In genomic region chr7:27308821-27309549, GRCm38 (mm10) we compare ENCODE assay signal across 9 mouse cellular contexts. TPM values are rescaled to one million over a fixed set of nuclear protein-coding genes. Genes with fewer than 3 reads are reported as not detected.
DNase-seq lines count a peak whose midpoint lies in the region; ATAC-seq lines count a peak whose summit lies in the region.
"Had no signal": no experiment of that assay in that cellular context is flagged by ENCODE, and none has a peak within 500 bp of the region (broad histone marks: within the 10 kb centered on the region; RNA-seq: fewer than 3 reads in every experiment).

No protein-coding gene starts in this region.

- no peak overlapping the region for H3K27ac ChIP-seq in hindbrain, embryonic 11.5 days (ENCODE audit: low read depth, low read length)
- H3K27ac ChIP-seq in liver, embryonic 12.5 days: no peak overlapping the region
- H3K27ac ChIP-seq: macrophage had no signal

- no peaks in the 10 kb centered on the region; the same call in 1 of the 2 replicates for H3K9me3 ChIP-seq in hindbrain, embryonic 11.5 days (ENCODE audit: control insufficient read depth, low read length)
- H3K9me3 ChIP-seq in liver, embryonic 12.5 days (replicated peaks): peaks cover 8% of the 10 kb centered on the region; the same call in 1 of the 2 replicates

- peaks cover 11% of the 10 kb centered on the region; the same call in 1 of the 2 replicates for H3K27me3 ChIP-seq in hindbrain, embryonic 11.5 days (ENCODE audit: control insufficient read depth, insufficient read depth, low read length)
- peaks cover 78% of the 10 kb centered on the region for H3K27me3 ChIP-seq in liver, embryonic 12.5 days (replicated peaks)

- H3K4me1 ChIP-seq in hindbrain, embryonic 11.5 days (replicated peaks; ENCODE audit: control insufficient read depth, insufficient read depth, low read length): peaks cover 2% of the 10 kb centered on the region
- H3K4me1 ChIP-seq in liver, embryonic 12.5 days: peaks cover 13% of the 10 kb centered on the region

- H3K9ac ChIP-seq in hindbrain, embryonic 11.5 days (ENCODE audit: low read depth, low read length): no peak overlapping the region
- H3K9ac ChIP-seq in liver, embryonic 12.5 days: no peak overlapping the region

- 0 out of 2 replicates have a peak, but pooled peaks have one; percentile 45 for ATAC-seq in hindbrain, embryonic 11.5 days (ENCODE audit: low FRiP score)
- 0 out of 2 replicates have a peak, but pooled peaks have one; percentile 16 for ATAC-seq in liver, embryonic 12.5 days
- no peak for ATAC-seq in megakaryocyte progenitor cell, adult 5-6 weeks (replicated peaks; ENCODE audit: poor library complexity)

- H3K4me2 ChIP-seq in hindbrain, embryonic 11.5 days (replicated peaks; ENCODE audit: low read depth, low read length): peak overlapping the region; percentile 37
- peak overlapping the region; percentile 51 for H3K4me2 ChIP-seq in liver, embryonic 12.5 days

- 0 out of 2 replicates have a peak overlapping the region, but pooled peaks have one; percentile 18 for H3K4me3 ChIP-seq in hindbrain, embryonic 11.5 days (ENCODE audit: low read depth, low read length)
- H3K4me3 ChIP-seq in liver, embryonic 12.5 days: peak overlapping the region; percentile 22; the same call in 1 of the 2 replicates

- 9% methylated on average over 27 of the region's 28 CpGs for WGBS in hindbrain, embryonic 11.5 days
- WGBS in liver, embryonic 12.5 days (ENCODE audit: insufficient replicate concordance): 9% methylated on average over 28 of the region's 28 CpGs

- H3K36me3 ChIP-seq in hindbrain, embryonic 11.5 days (ENCODE audit: control insufficient read depth, insufficient read depth, low read length): no peaks in the 10 kb centered on the region
- no peaks in the 10 kb centered on the region for H3K36me3 ChIP-seq in liver, embryonic 12.5 days

- DNase-seq in thymus, postnatal 0 days (ENCODE audit: low spot score): peak; percentile 12
- DNase-seq in thymus, postnatal 25 days: no peak
- no peak for DNase-seq in hindbrain, embryonic 11.5 days (ENCODE audit: low spot score)
- DNase-seq in spleen, postnatal 14 days (ENCODE audit: low spot score in 2 of 2): no peak
- DNase-seq in T-cell, adult 2 months (ENCODE audit: low spot score): no peak
- no peak for DNase-seq in frontal cortex, postnatal 14 days (ENCODE audit: low spot score in 2 of 2)

RNA-seq across cellular contexts. Expression of gene Ltbp4, which starts 28.5 kb away (rescaled TPM):
- polyA plus RNA-seq in thymus, postnatal 0 days (2015; fragmentation: Nextera tagmentation; extraction: Ambion mirVana): 3.6 and 5.6 TPM in 2 replicates
- polyA plus RNA-seq in hindbrain, embryonic 11.5 days (2014; fragmentation: Nextera tagmentation; extraction: Ambion mirVana): 2.4 and 3.9 TPM in 2 replicates
- 5.7 TPM in 2 replicates for polyA plus RNA-seq in liver, embryonic 12.5 days (2016; fragmentation: Nextera tagmentation; extraction: Ambion mirVana)
- 0.05 TPM in 1 of 2 replicates, not detected in the other for total RNA-seq in megakaryocyte progenitor cell, adult 5-6 weeks (2015)
- total RNA-seq in megakaryocyte progenitor cell, adult 5-6 weeks (2017): not detected in 2 replicates
- polyA plus RNA-seq: macrophage had no signal

RNA-seq across cellular contexts. Expression of gene Shkbp1, which starts 46.8 kb away (rescaled TPM):
- 45.1 and 46.3 TPM in 2 replicates for polyA plus RNA-seq in thymus, postnatal 0 days (2015; fragmentation: Nextera tagmentation; extraction: Ambion mirVana)
- 51.5 and 56.7 TPM in 2 replicates for polyA plus RNA-seq in hindbrain, embryonic 11.5 days (2014; fragmentation: Nextera tagmentation; extraction: Ambion mirVana)
- polyA plus RNA-seq in liver, embryonic 12.5 days (2016; fragmentation: Nextera tagmentation; extraction: Ambion mirVana): 32.1 and 36.1 TPM in 2 replicates
- total RNA-seq in megakaryocyte progenitor cell, adult 5-6 weeks (2015): 18.8 and 23.9 TPM in 2 replicates
- total RNA-seq in megakaryocyte progenitor cell, adult 5-6 weeks (2017): 10.7 and 11.0 TPM in 2 replicates

RNA-seq across cellular contexts. Expression of gene Gm20479, which starts 48.2 kb away (rescaled TPM):
- 0.44 TPM in 1 of 2 replicates, not detected in the other for polyA plus RNA-seq in thymus, postnatal 0 days (2015; fragmentation: Nextera tagmentation; extraction: Ambion mirVana)
- 0.33 and 0.57 TPM in 2 replicates for polyA plus RNA-seq in hindbrain, embryonic 11.5 days (2014; fragmentation: Nextera tagmentation; extraction: Ambion mirVana)
- not detected in 2 replicates for polyA plus RNA-seq in liver, embryonic 12.5 days (2016; fragmentation: Nextera tagmentation; extraction: Ambion mirVana)
- not detected in 2 replicates for total RNA-seq in megakaryocyte progenitor cell, adult 5-6 weeks (2015)
- total RNA-seq in megakaryocyte progenitor cell, adult 5-6 weeks (2017): not detected in 2 replicates
- polyA plus RNA-seq: macrophage had no signal

RNA-seq across cellular contexts. Expression of gene Numbl, which starts 50.8 kb away (rescaled TPM):
- polyA plus RNA-seq in thymus, postnatal 0 days (2015; fragmentation: Nextera tagmentation; extraction: Ambion mirVana): 3.2 and 3.5 TPM in 2 replicates
- polyA plus RNA-seq in hindbrain, embryonic 11.5 days (2014; fragmentation: Nextera tagmentation; extraction: Ambion mirVana): 19.8 and 22.7 TPM in 2 replicates
- 3.9 and 4.0 TPM in 2 replicates for polyA plus RNA-seq in liver, embryonic 12.5 days (2016; fragmentation: Nextera tagmentation; extraction: Ambion mirVana)
- total RNA-seq in megakaryocyte progenitor cell, adult 5-6 weeks (2015): 0.37 and 1.3 TPM in 2 replicates
- 0.57 and 0.83 TPM in 2 replicates for total RNA-seq in megakaryocyte progenitor cell, adult 5-6 weeks (2017)
